In genomic region chr8:71495039-71495438, GRCm38 (mm10) we compare ENCODE assay signal across 8 mouse cellular contexts. TPM values are rescaled to one million over a fixed set of nuclear protein-coding genes. Genes with fewer than 3 reads are reported as not detected.
DNase-seq lines count a peak whose midpoint lies in the region; ATAC-seq and TF ChIP-seq lines count a peak whose summit lies in the region.

No protein-coding gene starts in this region.

- peaks cover 60% of the 10 kb centered on the region for H3K36me3 ChIP-seq in G1E (replicated peaks)
- H3K36me3 ChIP-seq in forebrain, postnatal 0 days (ENCODE audit: insufficient read depth): peaks cover 18% of the 10 kb centered on the region
- peaks cover 14% of the 10 kb centered on the region for H3K36me3 ChIP-seq in lung, embryonic 16.5 days (ENCODE audit: control insufficient read depth, insufficient read depth, low read length)
- H3K36me3 ChIP-seq in thymus, adult 2 months (ENCODE audit: control insufficient read depth, insufficient read depth, low read length): no peaks in the 10 kb centered on the region

- no peak for TF ChIP-seq POLR2A in thymus, adult 2 months (IDR thresholded peaks at IDR 0.05; ENCODE audit: control insufficient read depth, extremely low read depth, insufficient read depth, low read length, poor library complexity)

- no peaks in the 10 kb centered on the region for H3K27me3 ChIP-seq in G1E (ENCODE audit: insufficient read depth, low read length)
- no peaks in the 10 kb centered on the region for H3K27me3 ChIP-seq in forebrain, postnatal 0 days (ENCODE audit: insufficient read depth, low read length)
- H3K27me3 ChIP-seq in lung, embryonic 16.5 days (ENCODE audit: control insufficient read depth, insufficient read depth, low read depth, low read length): no peaks in the 10 kb centered on the region
- H3K27me3 ChIP-seq in thymus, adult 2 months (ENCODE audit: control insufficient read depth, insufficient read depth, low read length): no peaks in the 10 kb centered on the region

- H3K4me1 ChIP-seq in G1E (ENCODE audit: insufficient read depth, low read depth, low read length): peaks cover 12% of the 10 kb centered on the region
- H3K4me1 ChIP-seq in forebrain, postnatal 0 days (ENCODE audit: insufficient read depth): no peaks in the 10 kb centered on the region
- peaks cover 44% of the 10 kb centered on the region for H3K4me1 ChIP-seq in lung, embryonic 16.5 days (replicated peaks; ENCODE audit: control insufficient read depth, insufficient read depth, low read length)
- H3K4me1 ChIP-seq in thymus, adult 2 months (replicated peaks; ENCODE audit: control insufficient read depth, insufficient read depth, low read length): no peaks in the 10 kb centered on the region

- peak; percentile 81 for DNase-seq in G1E (ENCODE audit: low spot score)
- DNase-seq in cerebellum, adult 8-10 months: peak; percentile 85
- peak; percentile 84 for DNase-seq in forebrain, postnatal 0 days
- peak; percentile 93 for DNase-seq in heart, postnatal 4 days
- peak; percentile 65 for DNase-seq in layer of hippocampus, adult 9-10 months (ENCODE audit: low spot score)
- peak; percentile 57 for DNase-seq in ovary, postnatal 10 days (ENCODE audit: low spot score)
- peak; percentile 75 for DNase-seq in thymus, adult 2 months

- no peaks in the 10 kb centered on the region for H3K9me3 ChIP-seq in G1E (replicated peaks)
- no peaks in the 10 kb centered on the region for H3K9me3 ChIP-seq in forebrain, postnatal 0 days (ENCODE audit: low read length)
- H3K9me3 ChIP-seq in lung, embryonic 16.5 days (ENCODE audit: control insufficient read depth, low read length): no peaks in the 10 kb centered on the region

- 19% methylated on average over 16 of the region's 16 CpGs for WGBS in forebrain, postnatal 0 days
- WGBS in lung, embryonic 16.5 days: 11% methylated on average over 16 of the region's 16 CpGs
- WGBS in thymus, adult 2 months: 38% methylated on average over 16 of the region's 16 CpGs

- peak overlapping the region; percentile 35; the same call in 1 of the 2 replicates for H3K4me2 ChIP-seq in forebrain, postnatal 0 days (ENCODE audit: low read depth)
- peak overlapping the region; percentile 33 for H3K4me2 ChIP-seq in lung, embryonic 16.5 days (ENCODE audit: low read depth, low read length)

- no peak overlapping the region for H3K4me3 ChIP-seq in G1E (ENCODE audit: low read depth, low read length)
- no peak overlapping the region for H3K4me3 ChIP-seq in forebrain, postnatal 0 days (ENCODE audit: low read depth, low read length)
- no peak overlapping the region for H3K4me3 ChIP-seq in lung, embryonic 16.5 days (ENCODE audit: low read length)
- no peak overlapping the region for H3K4me3 ChIP-seq in thymus, adult 2 months (ENCODE audit: control insufficient read depth, insufficient read depth, low read length)

- H3K9ac ChIP-seq in forebrain, postnatal 0 days: no peak overlapping the region
- 0 out of 2 replicates have a peak overlapping the region, but pooled peaks have one; percentile 14 for H3K9ac ChIP-seq in lung, embryonic 16.5 days (ENCODE audit: low read length)

- no peak overlapping the region for H3K27ac ChIP-seq in forebrain, postnatal 0 days (ENCODE audit: low read depth, low read length)
- peak overlapping the region; percentile 73 for H3K27ac ChIP-seq in lung, embryonic 16.5 days (ENCODE audit: low read length)
- H3K27ac ChIP-seq in thymus, adult 2 months (ENCODE audit: control insufficient read depth, insufficient read depth, low read length): no peak overlapping the region

- ATAC-seq in G1E (ENCODE audit: extremely low read depth, insufficient number of reproducible peaks, low FRiP score, poor library complexity, severe bottlenecking): peak; percentile 34; the same call in 1 of the 2 replicates
- peak; percentile 83 for ATAC-seq in forebrain, postnatal 0 days
- peak; percentile 66 for ATAC-seq in lung, embryonic 16.5 days (ENCODE audit: low read depth)

- TF ChIP-seq CTCF in G1E (IDR thresholded peaks at IDR 0.05; ENCODE audit: low read depth, low read length): peak; percentile 47
- TF ChIP-seq CTCF in forebrain, postnatal 0 days (IDR thresholded peaks at IDR 0.05; ENCODE audit: low read depth): peak; percentile 76
- TF ChIP-seq CTCF in thymus, adult 2 months (IDR thresholded peaks at IDR 0.05; ENCODE audit: borderline replicate concordance, control insufficient read depth, extremely low read depth, insufficient read depth, low read length, poor library complexity): peak; percentile 79

RNA-seq across cellular contexts. Expression of gene Gtpbp3, which starts 7.1 kb away (rescaled TPM):
- total RNA-seq in G1E (2014; fragmentation: Nextera tagmentation) (5.8 and 6.4 TPM in 2 replicates), G1E (2017) (14.6 and 18.2 TPM in 2 replicates)
- 26.1 and 33.3 TPM in 2 replicates for polyA plus RNA-seq in G1E (2012)
- total RNA-seq in forebrain, postnatal 0 days (2014; rRNA removed): 23.6 and 33.6 TPM in 2 replicates
- 6.9 and 9.4 TPM in 2 replicates for polyA plus RNA-seq in forebrain, postnatal 0 days (2015; fragmentation: Nextera tagmentation; extraction: Ambion mirVana)
- 10 to 100 TPM; 17.8 to 20.1 TPM for total RNA-seq in heart, postnatal 4 days (2021)
- 16.1 and 17.4 TPM in 2 replicates for polyA plus RNA-seq in lung, embryonic 16.5 days (2015; fragmentation: Nextera tagmentation; extraction: Ambion mirVana)
- polyA plus RNA-seq in thymus, adult 2 months (2012; rRNA removed): 56.8 and 58.7 TPM in 2 replicates

RNA-seq across cellular contexts. Expression of gene Ano8, which starts 9.3 kb away (rescaled TPM):
- 0.97 and 1.1 TPM in 2 replicates for total RNA-seq in G1E (2014; fragmentation: Nextera tagmentation)
- total RNA-seq in G1E (2017): 2.1 and 2.5 TPM in 2 replicates
- polyA plus RNA-seq in G1E (2012): 1.4 and 1.5 TPM in 2 replicates
- total RNA-seq in forebrain, postnatal 0 days (2014; rRNA removed): 76.5 and 82.2 TPM in 2 replicates
- polyA plus RNA-seq in forebrain, postnatal 0 days (2015; fragmentation: Nextera tagmentation; extraction: Ambion mirVana): 5.9 and 7.7 TPM in 2 replicates
- 10 to 100 TPM; 13.5 to 15.4 TPM for total RNA-seq in heart, postnatal 4 days (2021)
- polyA plus RNA-seq in lung, embryonic 16.5 days (2015; fragmentation: Nextera tagmentation; extraction: Ambion mirVana): 0.79 and 1.0 TPM in 2 replicates
- polyA plus RNA-seq in thymus, adult 2 months (2012; rRNA removed): 34.8 and 40.7 TPM in 2 replicates

RNA-seq across cellular contexts. Expression of gene Plvap, which starts 16.5 kb away (rescaled TPM):
- total RNA-seq in G1E (2014; fragmentation: Nextera tagmentation) (not detected in 2 replicates), G1E (2017) (0.16 and 0.17 TPM in 2 replicates)
- polyA plus RNA-seq in G1E (2012): 0.88 and 0.90 TPM in 2 replicates
- 2.2 and 4.0 TPM in 2 replicates for total RNA-seq in forebrain, postnatal 0 days (2014; rRNA removed)
- 6.9 and 8.7 TPM in 2 replicates for polyA plus RNA-seq in forebrain, postnatal 0 days (2015; fragmentation: Nextera tagmentation; extraction: Ambion mirVana)
- total RNA-seq in heart, postnatal 4 days (2021): 10 to 100 TPM; 35.8 to 43.2 TPM
- polyA plus RNA-seq in lung, embryonic 16.5 days (2015; fragmentation: Nextera tagmentation; extraction: Ambion mirVana): 130 and 145 TPM in 2 replicates
- polyA plus RNA-seq in thymus, adult 2 months (2012; rRNA removed): 59.2 and 62.6 TPM in 2 replicates

RNA-seq across cellular contexts. Expression of gene Dda1, which starts 26.0 kb away (rescaled TPM):
- total RNA-seq in G1E (2014; fragmentation: Nextera tagmentation): 51.9 and 56.2 TPM in 2 replicates
- 16.2 and 19.6 TPM in 2 replicates for total RNA-seq in G1E (2017)
- 209 and 288 TPM in 2 replicates for polyA plus RNA-seq in G1E (2012)
- total RNA-seq in forebrain, postnatal 0 days (2014; rRNA removed): 179 and 184 TPM in 2 replicates
- 274 and 283 TPM in 2 replicates for polyA plus RNA-seq in forebrain, postnatal 0 days (2015; fragmentation: Nextera tagmentation; extraction: Ambion mirVana)
- total RNA-seq in heart, postnatal 4 days (2021): 10 to 100 TPM; 42.0 to 46.2 TPM
- polyA plus RNA-seq in lung, embryonic 16.5 days (2015; fragmentation: Nextera tagmentation; extraction: Ambion mirVana): 91.9 and 96.3 TPM in 2 replicates
- 201 and 216 TPM in 2 replicates for polyA plus RNA-seq in thymus, adult 2 months (2012; rRNA removed)

RNA-seq across cellular contexts. Expression of gene Mrpl34, which starts 30.3 kb away (rescaled TPM):
- 42.0 and 65.5 TPM in 2 replicates for total RNA-seq in G1E (2014; fragmentation: Nextera tagmentation)
- total RNA-seq in G1E (2017): 68.2 and 74.9 TPM in 2 replicates
- polyA plus RNA-seq in G1E (2012): 149 and 161 TPM in 2 replicates
- 75.0 and 80.5 TPM in 2 replicates for total RNA-seq in forebrain, postnatal 0 days (2014; rRNA removed)
- 145 and 184 TPM in 2 replicates for polyA plus RNA-seq in forebrain, postnatal 0 days (2015; fragmentation: Nextera tagmentation; extraction: Ambion mirVana)
- 100 to 1,000 TPM in 1 of 2 experiments, 10 to 100 TPM in 1; 96.0 to 107 TPM for total RNA-seq in heart, postnatal 4 days (2021)
- 136 and 151 TPM in 2 replicates for polyA plus RNA-seq in lung, embryonic 16.5 days (2015; fragmentation: Nextera tagmentation; extraction: Ambion mirVana)
- 119 and 125 TPM in 2 replicates for polyA plus RNA-seq in thymus, adult 2 months (2012; rRNA removed)
